Mouse (Mus musculus): Measurements from ENCODE around the gene Smco2. TPM values are rescaled to one million over a fixed set of nuclear protein-coding genes. Genes with fewer than 3 reads are reported as not detected.
"Not testable (repeated sequence)": the region's sequence is repeated elsewhere in the genome, so short reads cannot be mapped to it uniquely, and the experiment has no call there.

Gene Smco2
- polyA plus RNA-seq, 1 experiment from 2014 or later, result 0.31 TPM

GRCm38 (mm10) chr6:146855185-146855584 is 5.3 kb downstream of the Smco2 start:
- H3K9ac ChIP-seq (ENCODE audit: low read length), result no peak overlapping the region
- H3K27ac ChIP-seq (replicated peaks in 1 of 2; ENCODE audit: control insufficient read depth in 1 of 2, insufficient read depth in 1 of 2, low read depth in 2 of 2, low read length in 2 of 2), result no peak overlapping the region
- peaks cover 3 to 18% of the 10 kb centered on the region in 2 experiments; a peak in 3 of 4 replicates for H3K4me1 ChIP-seq (ENCODE audit: control insufficient read depth in 2 of 2, insufficient read depth in 2 of 2, low read length in 2 of 2)
- ATAC-seq (ENCODE audit: insufficient number of reproducible peaks, insufficient read depth, low FRiP score, low read depth), result no peak
- no peaks in the 10 kb centered on the region for H3K36me3 ChIP-seq (ENCODE audit: control insufficient read depth, insufficient read depth, low read length)
- no peaks in the 10 kb centered on the region for H3K27me3 ChIP-seq (ENCODE audit: control insufficient read depth, insufficient read depth, low read length)
- H3K4me2 ChIP-seq (ENCODE audit: low read length), result no peak overlapping the region
- WGBS, result 91% methylated on average over 9 of the region's 9 CpGs
- no peak overlapping the region for H3K4me3 ChIP-seq (ENCODE audit: control insufficient read depth in 1 of 2, insufficient read depth in 1 of 2, low read depth in 1 of 2, low read length in 2 of 2)
- H3K9me3 ChIP-seq (ENCODE audit: control insufficient read depth, low read length), result no peaks in the 10 kb centered on the region

- H3K27ac ChIP-seq (replicated peaks in 1 of 2; ENCODE audit: control insufficient read depth in 1 of 2, insufficient read depth in 1 of 2, low read depth in 2 of 2, low read length in 2 of 2), result no peak overlapping the region
- H3K9ac ChIP-seq (ENCODE audit: low read length), result no peak overlapping the region
Observed at GRCm38 (mm10) chr6:146857386-146857785, 7.5 kb downstream of the Smco2 start.

DNA sequence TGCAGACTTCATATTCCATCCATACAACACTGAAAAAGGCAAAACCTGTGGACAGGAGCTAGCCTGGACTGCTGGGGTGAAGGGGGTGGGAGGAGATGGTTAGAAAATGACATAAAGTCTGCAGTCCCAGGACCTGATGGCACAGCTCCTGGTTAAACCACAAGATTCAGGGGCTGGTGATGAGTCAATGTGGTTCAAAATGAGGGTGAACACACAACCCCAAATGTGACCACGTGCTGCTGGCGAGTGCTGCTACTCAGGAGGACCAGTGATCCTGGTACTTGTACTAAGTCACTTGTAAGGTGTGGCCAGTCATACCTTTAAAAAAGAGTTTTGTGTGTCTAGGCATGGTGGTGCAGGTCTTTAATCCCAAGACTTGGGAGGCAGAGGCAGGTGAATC is 13.2 kb downstream of the Smco2 start:
- no peak overlapping the region for H3K27ac ChIP-seq (replicated peaks in 1 of 2; ENCODE audit: control insufficient read depth in 1 of 2, insufficient read depth in 1 of 2, low read depth in 2 of 2, low read length in 2 of 2)
- no peaks in the 10 kb centered on the region for H3K27me3 ChIP-seq (ENCODE audit: control insufficient read depth, insufficient read depth, low read length)
- H3K4me2 ChIP-seq (ENCODE audit: low read length), result no peak overlapping the region
- H3K36me3 ChIP-seq (ENCODE audit: control insufficient read depth, insufficient read depth, low read length), result no peaks in the 10 kb centered on the region
- WGBS, result 86% methylated on average over 2 of the region's 2 CpGs
- H3K4me1 ChIP-seq (ENCODE audit: control insufficient read depth in 2 of 2, insufficient read depth in 2 of 2, low read length in 2 of 2), result no peaks in the 10 kb centered on the region
- peaks cover 3% of the 10 kb centered on the region; the same call in 1 of the 2 replicates for H3K9me3 ChIP-seq (ENCODE audit: control insufficient read depth, low read length)
- H3K9ac ChIP-seq (ENCODE audit: low read length), result no peak overlapping the region
- ATAC-seq (ENCODE audit: insufficient number of reproducible peaks, insufficient read depth, low FRiP score, low read depth), result no peak
- no peak overlapping the region for H3K4me3 ChIP-seq (ENCODE audit: control insufficient read depth in 1 of 2, insufficient read depth in 1 of 2, low read depth in 1 of 2, low read length in 2 of 2)

More at GRCm38 (mm10) chr6:146857386-146857785, 7.5 kb downstream of the Smco2 start:
- H3K9me3 ChIP-seq (ENCODE audit: control insufficient read depth, low read length), result no peaks in the 10 kb centered on the region
- H3K4me2 ChIP-seq (ENCODE audit: low read length), result no peak overlapping the region
- H3K27me3 ChIP-seq (ENCODE audit: control insufficient read depth, insufficient read depth, low read length), result no peaks in the 10 kb centered on the region
- H3K4me3 ChIP-seq (ENCODE audit: control insufficient read depth in 1 of 2, insufficient read depth in 1 of 2, low read depth in 1 of 2, low read length in 2 of 2), result no peak overlapping the region
- ATAC-seq (ENCODE audit: insufficient number of reproducible peaks, insufficient read depth, low FRiP score, low read depth), result no peak
- WGBS, result 70% methylated on average over 2 of the region's 2 CpGs
- H3K36me3 ChIP-seq (ENCODE audit: control insufficient read depth, insufficient read depth, low read length), result no peaks in the 10 kb centered on the region
- peaks cover 2 to 15% of the 10 kb centered on the region in 2 experiments; a peak in 3 of 4 replicates for H3K4me1 ChIP-seq (ENCODE audit: control insufficient read depth in 2 of 2, insufficient read depth in 2 of 2, low read length in 2 of 2)

GRCm38 (mm10) chr6:146864370-146864769 is 14.5 kb downstream of the Smco2 start:
- not testable (repeated sequence) for H3K4me1 ChIP-seq (ENCODE audit: control insufficient read depth in 2 of 2, insufficient read depth in 2 of 2, low read length in 2 of 2); H3K9me3 ChIP-seq (ENCODE audit: control insufficient read depth, low read length); H3K9ac ChIP-seq (ENCODE audit: low read length); H3K27ac ChIP-seq (replicated peaks in 1 of 2; ENCODE audit: control insufficient read depth in 1 of 2, insufficient read depth in 1 of 2, low read depth in 2 of 2, low read length in 2 of 2); H3K27me3 ChIP-seq (ENCODE audit: control insufficient read depth, insufficient read depth, low read length); H3K4me2 ChIP-seq (ENCODE audit: low read length); H3K4me3 ChIP-seq (ENCODE audit: control insufficient read depth in 1 of 2, insufficient read depth in 1 of 2, low read depth in 1 of 2, low read length in 2 of 2); ATAC-seq (ENCODE audit: insufficient number of reproducible peaks, insufficient read depth, low FRiP score, low read depth); H3K36me3 ChIP-seq (ENCODE audit: control insufficient read depth, insufficient read depth, low read length)
- WGBS, result 81% methylated on average over 1 of the region's 5 CpGs

GRCm38 (mm10) chr6:146865701-146866100 is 15.8 kb downstream of the Smco2 start:
- no peaks in the 10 kb centered on the region for H3K27me3 ChIP-seq (ENCODE audit: control insufficient read depth, insufficient read depth, low read length)
- ATAC-seq (ENCODE audit: insufficient number of reproducible peaks, insufficient read depth, low FRiP score, low read depth), result no peak
- no peak overlapping the region for H3K4me3 ChIP-seq (ENCODE audit: control insufficient read depth in 1 of 2, insufficient read depth in 1 of 2, low read depth in 1 of 2, low read length in 2 of 2)
- peaks cover 3% of the 10 kb centered on the region; the same call in 1 of the 2 replicates for H3K9me3 ChIP-seq (ENCODE audit: control insufficient read depth, low read length)
- H3K36me3 ChIP-seq (ENCODE audit: control insufficient read depth, insufficient read depth, low read length), result no peaks in the 10 kb centered on the region
- no peak overlapping the region for H3K27ac ChIP-seq (replicated peaks in 1 of 2; ENCODE audit: control insufficient read depth in 1 of 2, insufficient read depth in 1 of 2, low read depth in 2 of 2, low read length in 2 of 2)
- no peak overlapping the region for H3K4me2 ChIP-seq (ENCODE audit: low read length)
- H3K9ac ChIP-seq (ENCODE audit: low read length), result no peak overlapping the region
- 80% methylated on average over 4 of the region's 4 CpGs for WGBS
- no peaks in the 10 kb centered on the region for H3K4me1 ChIP-seq (ENCODE audit: control insufficient read depth in 2 of 2, insufficient read depth in 2 of 2, low read length in 2 of 2)

DNA sequence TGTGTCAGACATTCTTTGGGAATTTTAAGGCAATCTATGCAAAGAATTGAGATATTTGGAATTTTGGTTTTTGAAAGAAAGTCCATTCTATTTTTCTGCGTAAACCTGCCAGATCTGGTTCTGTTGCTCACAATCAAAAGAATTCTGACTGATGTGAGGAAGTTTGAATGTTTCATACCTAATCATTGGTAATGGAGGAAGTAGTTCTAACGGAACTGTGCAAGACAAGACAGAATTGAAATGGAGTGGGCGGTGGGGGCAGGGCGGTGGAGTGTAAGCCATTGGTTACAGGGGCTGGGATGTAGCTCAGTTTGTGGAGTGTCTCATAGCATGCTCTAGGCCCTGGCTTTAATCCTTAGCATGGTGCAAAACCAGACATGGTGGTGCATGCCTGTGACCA is 22.1 kb downstream of the Smco2 start:
- H3K9ac ChIP-seq (ENCODE audit: low read length), result no peak overlapping the region
- 89% methylated on average over 4 of the region's 4 CpGs for WGBS
- peaks cover 3% of the 10 kb centered on the region for H3K9me3 ChIP-seq (ENCODE audit: control insufficient read depth, low read length)
- H3K4me1 ChIP-seq (ENCODE audit: control insufficient read depth in 2 of 2, insufficient read depth in 2 of 2, low read length in 2 of 2), result peaks cover 7% of the 10 kb centered on the region in 2 experiments; a peak in 3 of 4 replicates
- H3K27me3 ChIP-seq (ENCODE audit: control insufficient read depth, insufficient read depth, low read length), result no peaks in the 10 kb centered on the region
- no peak overlapping the region for H3K27ac ChIP-seq (replicated peaks in 1 of 2; ENCODE audit: control insufficient read depth in 1 of 2, insufficient read depth in 1 of 2, low read depth in 2 of 2, low read length in 2 of 2)
- ATAC-seq (ENCODE audit: insufficient number of reproducible peaks, insufficient read depth, low FRiP score, low read depth), result no peak
- H3K36me3 ChIP-seq (ENCODE audit: control insufficient read depth, insufficient read depth, low read length), result no peaks in the 10 kb centered on the region
- H3K4me2 ChIP-seq (ENCODE audit: low read length), result no peak overlapping the region
- no peak overlapping the region for H3K4me3 ChIP-seq (ENCODE audit: control insufficient read depth in 1 of 2, insufficient read depth in 1 of 2, low read depth in 1 of 2, low read length in 2 of 2)

DNA sequence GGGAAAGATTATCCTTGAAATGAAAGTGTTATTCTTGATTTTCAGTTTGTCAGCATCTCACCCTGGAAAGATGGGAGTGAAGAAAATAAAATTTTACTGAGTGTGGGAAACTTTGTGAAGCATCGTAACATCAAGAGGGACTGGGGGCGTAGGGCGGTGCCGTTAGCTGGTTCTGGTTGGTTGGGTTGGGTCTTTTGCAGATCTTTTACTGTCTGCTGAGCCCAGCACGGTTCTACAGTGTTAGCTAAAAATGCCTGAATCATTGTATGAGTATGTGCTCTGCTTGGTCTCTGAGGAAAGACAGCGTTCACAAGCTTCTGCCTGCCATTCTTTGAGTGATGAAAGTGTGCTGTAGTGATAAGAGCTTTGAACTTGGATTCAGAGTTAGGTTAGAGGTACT is 24.5 kb downstream of the Smco2 start:
- no peak for ATAC-seq (ENCODE audit: insufficient number of reproducible peaks, insufficient read depth, low FRiP score, low read depth)
- no peak overlapping the region for H3K4me3 ChIP-seq (ENCODE audit: control insufficient read depth in 1 of 2, insufficient read depth in 1 of 2, low read depth in 1 of 2, low read length in 2 of 2)
- H3K27me3 ChIP-seq (ENCODE audit: control insufficient read depth, insufficient read depth, low read length), result no peaks in the 10 kb centered on the region
- 60% methylated on average over 6 of the region's 6 CpGs for WGBS
- peaks cover 7 to 13% of the 10 kb centered on the region in 2 experiments; a peak in 3 of 4 replicates for H3K4me1 ChIP-seq (ENCODE audit: control insufficient read depth in 2 of 2, insufficient read depth in 2 of 2, low read length in 2 of 2)
- H3K4me2 ChIP-seq (ENCODE audit: low read length), result no peak overlapping the region
- no peaks in the 10 kb centered on the region for H3K36me3 ChIP-seq (ENCODE audit: control insufficient read depth, insufficient read depth, low read length)
- H3K9me3 ChIP-seq (ENCODE audit: control insufficient read depth, low read length), result peaks cover 6% of the 10 kb centered on the region
- no peak overlapping the region for H3K27ac ChIP-seq (replicated peaks in 1 of 2; ENCODE audit: control insufficient read depth in 1 of 2, insufficient read depth in 1 of 2, low read depth in 2 of 2, low read length in 2 of 2)
- H3K9ac ChIP-seq (ENCODE audit: low read length), result no peak overlapping the region

GRCm38 (mm10) chr6:146876820-146877219 is 26.9 kb downstream of the Smco2 start:
- Histone ChIP-seq H3K4me2 (ENCODE audit: low read length) (no peak overlapping the region), H3K4me3 (ENCODE audit: control insufficient read depth in 1 of 2, insufficient read depth in 1 of 2, low read depth in 1 of 2, low read length in 2 of 2) (no peak overlapping the region), H3K27ac (replicated peaks in 1 of 2; ENCODE audit: control insufficient read depth in 1 of 2, insufficient read depth in 1 of 2, low read depth in 2 of 2, low read length in 2 of 2) (peak overlapping the region; percentile 21 to 42; a peak in 1 of 4 replicates), H3K27me3 (ENCODE audit: control insufficient read depth, insufficient read depth, low read length) (no peaks in the 10 kb centered on the region), H3K9me3 (ENCODE audit: control insufficient read depth, low read length) (peaks cover 6% of the 10 kb centered on the region), H3K4me1 (ENCODE audit: control insufficient read depth in 2 of 2, insufficient read depth in 2 of 2, low read length in 2 of 2) (peaks cover 7 to 13% of the 10 kb centered on the region in 2 experiments; a peak in 3 of 4 replicates), H3K36me3 (ENCODE audit: control insufficient read depth, insufficient read depth, low read length) (no peaks in the 10 kb centered on the region), H3K9ac (ENCODE audit: low read length) (no peak overlapping the region)
- WGBS, result 95% methylated on average over 2 of the region's 2 CpGs
- ATAC-seq (ENCODE audit: insufficient number of reproducible peaks, insufficient read depth, low FRiP score, low read depth), result no peak
